7 mouse cellular contexts compared by ENCODE assay signal in genomic region chr13:113417757-113418483, GRCm38 (mm10).
DNase-seq lines count a peak whose midpoint lies in the region; ATAC-seq and TF ChIP-seq lines count a peak whose summit lies in the region.

No protein-coding gene starts in this region.

- peaks cover 18% of the 10 kb centered on the region for H3K4me1 ChIP-seq in liver, postnatal 0 days (ENCODE audit: insufficient read depth)
- peaks cover 13% of the 10 kb centered on the region; the same call in 1 of the 2 replicates for H3K4me1 ChIP-seq in stomach, embryonic 14.5 days (ENCODE audit: control insufficient read depth, insufficient read depth, low read length)

- TF ChIP-seq CTCF in liver, postnatal 0 days (IDR thresholded peaks at IDR 0.05; ENCODE audit: low read depth), result no peak

- DNase-seq in retina, postnatal 1 day, result peak; percentile 74
- DNase-seq in retina, embryonic 14.5 days (ENCODE audit: low spot score), result no peak
- peak; percentile 65 to 78 for DNase-seq in heart, adult 9 months (ENCODE audit: low spot score in 2 of 2)
- DNase-seq in kidney, postnatal 10 days, result peak; percentile 64
- DNase-seq in liver, postnatal 0 days, result peak; percentile 47

- peak overlapping the region; percentile 52 for H3K4me2 ChIP-seq in liver, postnatal 0 days (ENCODE audit: low read depth, low read length)
- H3K4me2 ChIP-seq in stomach, embryonic 14.5 days (replicated peaks; ENCODE audit: low read depth, low read length), result no peak overlapping the region

- H3K27me3 ChIP-seq in liver, postnatal 0 days (ENCODE audit: insufficient read depth, low read length), result no peaks in the 10 kb centered on the region
- H3K27me3 ChIP-seq in stomach, embryonic 14.5 days (ENCODE audit: control insufficient read depth, insufficient read depth, low read length), result no peaks in the 10 kb centered on the region

- peak; percentile 70 for TF ChIP-seq EP300 in liver, postnatal 0 days (IDR thresholded peaks at IDR 0.05; ENCODE audit: low read depth)

- H3K9me3 ChIP-seq in liver, postnatal 0 days (ENCODE audit: low read length), result no peaks in the 10 kb centered on the region
- H3K9me3 ChIP-seq in stomach, embryonic 14.5 days (ENCODE audit: control insufficient read depth, low read depth, low read length), result no peaks in the 10 kb centered on the region

- peak overlapping the region; percentile 74 for H3K27ac ChIP-seq in liver, postnatal 0 days (ENCODE audit: low read depth)
- peak overlapping the region; percentile 44; the same call in 1 of the 2 replicates for H3K27ac ChIP-seq in stomach, embryonic 14.5 days (ENCODE audit: low read length)

- no peaks in the 10 kb centered on the region for H3K36me3 ChIP-seq in liver, postnatal 0 days (replicated peaks; ENCODE audit: insufficient read depth, low read length)
- no peaks in the 10 kb centered on the region for H3K36me3 ChIP-seq in stomach, embryonic 14.5 days (ENCODE audit: control insufficient read depth, insufficient read depth, low read length)

- no peak overlapping the region for H3K4me3 ChIP-seq in liver, postnatal 0 days (ENCODE audit: low read depth, low read length)
- no peak overlapping the region for H3K4me3 ChIP-seq in stomach, embryonic 14.5 days (ENCODE audit: low read depth, low read length)

- peak; percentile 84 for ATAC-seq in common myeloid progenitor, adult 5-6 weeks (replicated peaks; ENCODE audit: low read depth, poor library complexity, severe bottlenecking)
- peak; percentile 78 for ATAC-seq in liver, postnatal 0 days
- ATAC-seq in stomach, embryonic 14.5 days (ENCODE audit: insufficient number of reproducible peaks, insufficient read depth, low FRiP score, low read depth), result peak; percentile 73; the same call in 1 of the 2 replicates

- no peak overlapping the region for H3K9ac ChIP-seq in liver, postnatal 0 days (replicated peaks)
- H3K9ac ChIP-seq in stomach, embryonic 14.5 days (replicated peaks; ENCODE audit: low read depth, low read length), result no peak overlapping the region

- 10% methylated on average over 9 of the region's 9 CpGs for WGBS in liver, postnatal 0 days (ENCODE audit: insufficient replicate concordance)
- WGBS in stomach, embryonic 14.5 days, result 19% methylated on average over 9 of the region's 9 CpGs
